Mouse (Mus musculus) lung, embryonic 14.5 days (tissue): ENCODE measurements around the gene Nrip1. TPM values are rescaled to one million over a fixed set of nuclear protein-coding genes. Genes with fewer than 3 reads are reported as not detected.

Source experiments
- ATAC-seq: fragments of 200-750 bp; cut with Nextera tagmentation; 2 replicates; pipeline ENCODE4 v1.8.0; 2017; ENCODE audit warnings: mild to moderate bottlenecking, moderate TSS enrichment, moderate library complexity; ENCODE audit not compliant: insufficient read depth
- DNase-seq: peaks from one replicate; pipeline ENCODE4 v3.0.0-alpha.2; 2015
- H3K27ac ChIP-seq: fragments of 300-500 bp; sonication (generic); 2 replicates; pipeline ENCODE4 v1.5.1; 2014; ENCODE audit warnings: low read depth, mild to moderate bottlenecking, moderate library complexity
- H3K27me3 ChIP-seq: fragments of 300-500 bp; sonication (generic); 2 replicates; pipeline ENCODE4 v1.6.1; 2014; ENCODE audit warnings: low read length, control low read depth; ENCODE audit not compliant: insufficient read depth
- H3K36me3 ChIP-seq: fragments of 300-500 bp; sonication (generic); 2 replicates; pipeline ENCODE4 v1.6.1; 2014; ENCODE audit warnings: control low read depth; ENCODE audit not compliant: insufficient read depth
- H3K4me1 ChIP-seq: fragments of 300-500 bp; sonication (generic); 2 replicates; pipeline ENCODE4 v1.6.1; 2014; ENCODE audit warnings: antibody characterized with exemption, control low read depth; ENCODE audit not compliant: insufficient read depth
- H3K4me2 ChIP-seq: fragments of 300-500 bp; sonication (generic); 2 replicates; pipeline ENCODE4 v1.6.1; 2014; ENCODE audit warnings: mild to moderate bottlenecking
- H3K4me3 ChIP-seq: fragments of 300-500 bp; sonication (generic); 2 replicates; pipeline ENCODE4 v1.5.1; 2014; ENCODE audit warnings: low read depth, low read length
- H3K9ac ChIP-seq: fragments of 300-500 bp; sonication (generic); 2 replicates; pipeline ENCODE4 v1.6.1; 2014
- H3K9me3 ChIP-seq: fragments of 300-500 bp; sonication (generic); 2 replicates; pipeline ENCODE4 v1.6.1; 2016; ENCODE audit warnings: low read depth, low read length, control low read depth
- CTCF ChIP-seq: IDR thresholded peaks from 2 replicates; pipeline ENCODE4 v1.5.1; 2016; ENCODE audit warnings: antibody characterized with exemption, low read depth
- WGBS: fragments of 180-500 bp; shearing (Covaris S2); extraction: QIAGEN DNeasy Blood & Tissue Kit; methylation state at CpG from one replicate; pipeline ENCODE4 v1.1.7; 2014; 5-methylcytosine and 5-hydroxymethylcytosine counted together
- polyA plus RNA-seq: library from polyadenylated mRNA; unstranded; fragments of >200 nt; fragmentation: Nextera tagmentation; extraction: Ambion mirVana; gene quantifications from 2 replicates; pipeline ENCODE4 v1.2.1, GENCODE M21; 2014

Nrip1 gene
- polyA plus RNA-seq, 1 experiment from 2014 or later: 55.2 TPM

DNA sequence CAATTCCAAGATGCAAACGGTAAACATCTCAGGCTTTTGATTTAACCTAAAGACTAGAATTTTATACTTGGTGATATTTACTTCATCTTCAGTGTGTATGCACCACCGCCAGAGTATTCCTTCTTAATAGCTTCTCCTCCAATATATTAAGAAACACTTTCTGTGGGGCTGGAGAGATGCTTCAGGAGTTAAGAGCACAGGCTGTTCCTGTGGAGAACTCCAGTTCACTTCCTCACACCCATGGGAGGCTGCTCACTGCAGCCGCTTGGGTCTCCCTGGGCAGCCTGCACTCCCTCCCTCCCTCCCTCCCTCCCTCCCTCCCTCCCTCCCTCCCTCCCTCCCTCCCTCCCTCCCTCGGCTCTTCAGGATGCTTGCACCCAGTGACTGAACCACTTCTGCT, 110.2 kb downstream of the Nrip1 start:
- Histone ChIP-seq H3K4me1 (no peaks in the 10 kb centered on the region), H3K27me3 (no peaks in the 10 kb centered on the region), H3K27ac (no peak overlapping the region), H3K36me3 (no peaks in the 10 kb centered on the region), H3K9me3 (no peaks in the 10 kb centered on the region), H3K9ac (no peak overlapping the region), H3K4me2 (no peak overlapping the region), H3K4me3 (no peak overlapping the region)
- no peak for DNase-seq
- no peak for TF ChIP-seq CTCF
- WGBS: 74% methylated on average over 3 of the region's 4 CpGs
- no peak for ATAC-seq

DNA sequence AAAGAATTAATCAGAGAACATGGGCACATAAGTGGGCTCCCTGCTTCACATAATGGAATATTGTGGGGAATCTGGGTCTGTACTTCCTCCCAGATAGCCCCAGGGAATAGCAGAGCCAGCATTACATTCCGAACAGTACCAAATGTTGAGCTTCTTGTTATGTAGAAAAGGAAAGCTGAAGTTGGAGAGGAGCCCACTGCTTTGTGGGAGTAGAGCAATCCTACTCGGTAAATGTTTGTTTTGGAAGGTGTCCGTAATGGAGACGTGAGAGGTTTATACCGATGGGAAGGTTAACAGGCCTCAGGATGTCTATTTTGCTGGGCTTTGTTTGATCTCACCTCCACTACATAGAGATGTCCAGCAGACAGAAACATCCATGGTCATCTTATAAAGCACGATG, 113.3 kb downstream of the Nrip1 start:
- ATAC-seq (no peak), DNase-seq (peak; percentile 33)
- H3K9me3 ChIP-seq: no peaks in the 10 kb centered on the region
- no peak overlapping the region for H3K4me3 ChIP-seq
- WGBS: 39% methylated on average over 6 of the region's 6 CpGs
- H3K4me2 ChIP-seq: no peak overlapping the region
- no peaks in the 10 kb centered on the region for H3K4me1 ChIP-seq
- no peaks in the 10 kb centered on the region for H3K36me3 ChIP-seq
- H3K9ac ChIP-seq: no peak overlapping the region
- no peak for TF ChIP-seq CTCF
- H3K27ac ChIP-seq: no peak overlapping the region
- H3K27me3 ChIP-seq: no peaks in the 10 kb centered on the region

DNA sequence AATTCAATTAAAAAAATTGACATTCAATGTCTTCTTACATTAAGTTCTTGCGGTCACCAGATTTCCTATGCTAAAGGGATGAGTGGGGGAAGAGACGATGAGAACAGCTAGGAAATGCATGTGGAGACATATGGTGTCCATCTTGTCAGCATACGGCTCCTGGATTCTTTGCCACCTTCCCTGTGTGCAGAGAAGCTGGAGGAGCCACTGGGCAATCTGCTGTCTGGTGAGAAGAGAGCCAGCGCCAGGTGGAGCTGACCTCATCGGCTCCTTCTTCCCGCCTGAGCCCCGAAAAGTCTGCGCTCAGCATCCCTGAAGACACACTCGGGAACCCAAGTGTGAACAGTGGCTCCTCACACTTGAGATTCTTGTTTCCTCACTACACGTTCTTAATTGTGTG, 121.8 kb downstream of the Nrip1 start:
- no peak overlapping the region for H3K4me2 ChIP-seq
- no peak overlapping the region for H3K9ac ChIP-seq
- no peaks in the 10 kb centered on the region for H3K27me3 ChIP-seq
- DNase-seq (no peak), ATAC-seq (no peak)
- WGBS: 77% methylated on average over 10 of the region's 10 CpGs
- no peak overlapping the region for H3K27ac ChIP-seq
- no peaks in the 10 kb centered on the region for H3K4me1 ChIP-seq
- no peaks in the 10 kb centered on the region for H3K9me3 ChIP-seq
- no peaks in the 10 kb centered on the region for H3K36me3 ChIP-seq
- no peak for TF ChIP-seq CTCF
- no peak overlapping the region for H3K4me3 ChIP-seq

DNA sequence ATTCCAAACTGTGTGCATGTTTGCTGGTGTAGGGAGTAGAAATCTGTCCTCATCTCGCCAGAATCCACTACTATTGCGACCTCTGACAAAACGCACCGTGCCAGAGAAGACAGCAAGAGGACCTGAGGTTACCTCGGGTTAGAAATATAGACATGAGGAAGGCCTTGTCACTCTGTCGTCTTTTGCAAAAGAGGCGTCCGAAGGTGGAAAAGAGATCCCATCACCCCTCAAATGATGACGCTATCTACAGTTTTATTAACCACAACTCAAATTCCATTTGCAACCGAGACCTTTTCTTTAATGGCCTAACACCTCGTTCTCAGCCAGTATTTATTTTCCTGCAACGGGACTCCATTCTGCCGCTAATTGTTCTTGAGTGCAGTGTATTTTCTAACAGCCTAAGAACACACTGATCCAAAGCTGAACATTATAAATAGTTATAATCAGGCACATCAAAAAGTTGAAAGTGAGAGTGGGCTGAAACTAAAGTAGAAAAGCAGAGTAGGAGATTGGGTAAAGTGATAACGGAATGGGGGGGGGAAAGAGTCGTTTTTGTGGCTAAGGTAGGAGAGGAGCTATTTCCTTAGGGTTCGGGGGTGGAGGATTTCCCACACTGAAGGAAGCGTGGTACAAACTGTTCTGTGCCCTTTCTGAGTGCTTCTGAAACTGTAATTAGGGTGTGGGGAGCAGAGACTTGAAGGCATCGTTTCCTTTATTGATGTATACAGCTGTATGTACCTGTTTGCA, 124.1 kb downstream of the Nrip1 start:
- H3K27ac ChIP-seq: no peak overlapping the region
- 64% methylated on average over 18 of the region's 18 CpGs for WGBS
- ATAC-seq (no peak), DNase-seq (no peak)
- no peak overlapping the region for H3K4me2 ChIP-seq
- no peak overlapping the region for H3K4me3 ChIP-seq
- no peaks in the 10 kb centered on the region for H3K4me1 ChIP-seq
- H3K27me3 ChIP-seq: no peaks in the 10 kb centered on the region
- no peaks in the 10 kb centered on the region for H3K36me3 ChIP-seq
- no peak overlapping the region for H3K9ac ChIP-seq
- H3K9me3 ChIP-seq: no peaks in the 10 kb centered on the region
- no peak for TF ChIP-seq CTCF

GRCm38 (mm10) chr16:76242850-76243249, 130.8 kb downstream of the Nrip1 start:
- no peaks in the 10 kb centered on the region for H3K9me3 ChIP-seq
- no peaks in the 10 kb centered on the region for H3K36me3 ChIP-seq
- no peak for ATAC-seq
- H3K27ac ChIP-seq: no peak overlapping the region
- 92% methylated on average over 2 of the region's 2 CpGs for WGBS
- no peaks in the 10 kb centered on the region for H3K27me3 ChIP-seq
- TF ChIP-seq CTCF: no peak
- H3K4me2 ChIP-seq: no peak overlapping the region
- no peak overlapping the region for H3K9ac ChIP-seq
- no peaks in the 10 kb centered on the region for H3K4me1 ChIP-seq
- no peak overlapping the region for H3K4me3 ChIP-seq
- DNase-seq: no peak

DNA sequence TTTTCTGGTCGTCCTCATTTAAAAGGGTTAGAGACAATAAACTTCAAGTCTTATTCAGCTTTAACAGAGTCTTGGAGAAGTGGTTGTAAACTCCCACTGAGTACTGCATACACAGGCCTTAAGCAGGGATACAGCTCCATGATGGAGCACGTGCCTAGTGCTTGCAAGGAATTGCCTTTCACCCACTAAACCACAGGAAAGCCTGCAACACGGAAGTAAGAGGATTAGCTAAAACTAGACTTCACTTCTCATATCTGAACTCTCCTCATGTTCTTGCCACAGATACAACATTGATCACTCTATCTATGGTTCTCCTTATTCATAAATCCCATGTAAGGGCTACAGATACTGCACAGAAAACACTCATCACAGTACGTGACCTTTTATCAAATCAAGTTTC, 132.4 kb downstream of the Nrip1 start:
- no peaks in the 10 kb centered on the region for H3K4me1 ChIP-seq
- ATAC-seq: no peak
- H3K36me3 ChIP-seq: no peaks in the 10 kb centered on the region
- no peak overlapping the region for H3K4me2 ChIP-seq
- H3K27me3 ChIP-seq: no peaks in the 10 kb centered on the region
- H3K9me3 ChIP-seq: no peaks in the 10 kb centered on the region
- no peak overlapping the region for H3K9ac ChIP-seq
- H3K4me3 ChIP-seq: no peak overlapping the region
- DNase-seq: no peak
- TF ChIP-seq CTCF: no peak
- H3K27ac ChIP-seq: no peak overlapping the region
- WGBS: 72% methylated on average over 4 of the region's 4 CpGs

- WGBS: 75% methylated on average over 8 of the region's 8 CpGs
- no peak for DNase-seq
- ATAC-seq: no peak
Measured at GRCm38 (mm10) chr16:76239353-76239752, 134.3 kb downstream of the Nrip1 start.

DNA sequence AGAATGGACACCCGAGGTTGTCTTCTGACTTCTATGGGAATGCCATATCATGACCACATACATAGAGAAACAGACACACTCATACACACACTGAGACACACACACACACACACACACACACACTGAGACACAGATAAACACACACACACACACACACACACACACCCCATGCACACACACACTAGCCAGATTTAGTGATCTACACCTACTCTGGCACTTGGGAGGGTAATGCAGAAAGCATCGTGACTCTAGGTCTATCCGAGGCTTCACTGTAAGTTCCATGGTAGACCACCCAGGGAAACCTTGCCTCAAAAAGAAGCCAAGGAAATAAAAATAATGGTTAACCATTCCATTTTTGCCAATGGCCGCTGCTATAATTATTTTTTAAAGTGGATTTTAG, 134.8 kb downstream of the Nrip1 start:
- H3K4me2 ChIP-seq: no peak overlapping the region
- H3K9ac ChIP-seq: no peak overlapping the region
- 94% methylated on average over 4 of the region's 4 CpGs for WGBS
- no peak overlapping the region for H3K27ac ChIP-seq
- no peaks in the 10 kb centered on the region for H3K27me3 ChIP-seq
- no peak for DNase-seq
- no peak for TF ChIP-seq CTCF
- H3K4me1 ChIP-seq: no peaks in the 10 kb centered on the region
- no peak overlapping the region for H3K4me3 ChIP-seq
- no peaks in the 10 kb centered on the region for H3K9me3 ChIP-seq
- ATAC-seq: no peak
- no peaks in the 10 kb centered on the region for H3K36me3 ChIP-seq

More at GRCm38 (mm10) chr16:76239353-76239752, 134.3 kb downstream of the Nrip1 start:
- Histone ChIP-seq H3K9me3 (no peaks in the 10 kb centered on the region), H3K27me3 (no peaks in the 10 kb centered on the region), H3K9ac (no peak overlapping the region), H3K4me3 (no peak overlapping the region), H3K27ac (no peak overlapping the region), H3K4me1 (no peaks in the 10 kb centered on the region), H3K36me3 (no peaks in the 10 kb centered on the region), H3K4me2 (no peak overlapping the region)
- TF ChIP-seq CTCF: no peak
